ENCODE assay signal across 8 mouse cellular contexts in genomic region chr11:20631026-20631940, GRCm38 (mm10).
DNase-seq lines count a peak whose midpoint lies in the region; ATAC-seq and TF ChIP-seq lines count a peak whose summit lies in the region.

No protein-coding gene starts in this region.

- H3K27ac ChIP-seq in gastrocnemius, adult 2 months, result peak overlapping the region; percentile 100
- H3K27ac ChIP-seq in hindbrain, postnatal 0 days, result peak overlapping the region; percentile 96
- peak overlapping the region; percentile 93 for H3K27ac ChIP-seq in left cerebral cortex, adult 2 months
- H3K27ac ChIP-seq in macrophage, result peak overlapping the region; percentile 60

- no peaks in the 10 kb centered on the region for H3K36me3 ChIP-seq in hindbrain, postnatal 0 days (ENCODE audit: insufficient read depth, low read length)
- no peaks in the 10 kb centered on the region for H3K36me3 ChIP-seq in macrophage (ENCODE audit: inconsistent target)

- WGBS in hindbrain, postnatal 0 days, result 3% methylated on average over 33 of the region's 36 CpGs
- 2% methylated on average over 35 of the region's 36 CpGs for WGBS in macrophage (ENCODE audit: missing documents)

- H3K9ac ChIP-seq in hindbrain, postnatal 0 days (replicated peaks; ENCODE audit: low read length), result peak overlapping the region; percentile 87

- no peaks in the 10 kb centered on the region for H3K27me3 ChIP-seq in hindbrain, postnatal 0 days (ENCODE audit: insufficient read depth, low read length)

- intact Hi-C loops in gastrocnemius, adult 2 months (cut with DNase I), result loop anchor here (1.0 to 10.0 kb wide), 4 partner anchors 89 to 519 kb away; partner anchors contain the start of genes Actr2 and Aftph
- intact Hi-C loops in left cerebral cortex, adult 2 months (cut with DNase I), result loop anchor here (2.0 to 10.0 kb wide), 2 partner anchors 88 to 426 kb away; partner anchors contain the start of genes Rab1a and Sertad2

- no peak for TF ChIP-seq CTCF in gastrocnemius, adult 2 months (IDR thresholded peaks at IDR 0.05)
- no peak for TF ChIP-seq CTCF in hindbrain, postnatal 0 days (IDR thresholded peaks at IDR 0.05; ENCODE audit: low read depth)
- TF ChIP-seq CTCF in left cerebral cortex, adult 2 months (IDR thresholded peaks at IDR 0.05), result no peak

- peak overlapping the region; percentile 100 for H3K4me3 ChIP-seq in gastrocnemius, adult 2 months
- H3K4me3 ChIP-seq in hindbrain, postnatal 0 days (ENCODE audit: low read length), result peak overlapping the region; percentile 82
- H3K4me3 ChIP-seq in left cerebral cortex, adult 2 months, result peak overlapping the region; percentile 99
- H3K4me3 ChIP-seq in macrophage (ENCODE audit: inconsistent target), result peak overlapping the region; percentile 47

- no peaks in the 10 kb centered on the region for H3K9me3 ChIP-seq in hindbrain, postnatal 0 days (ENCODE audit: low read length)

- peak; percentile 98 to 99 for DNase-seq in adrenal gland, adult (ENCODE audit: inconsistent age in 2 of 2, low spot score in 1 of 2)
- peak; percentile 98 for DNase-seq in gastrocnemius, adult 2 months
- DNase-seq in hindbrain, postnatal 0 days (ENCODE audit: low spot score), result peak; percentile 97
- DNase-seq in left cerebral cortex, adult 2 months (ENCODE audit: extremely low spot score in 1 of 2, low spot score in 2 of 2), result peak; percentile 92 to 95
- peak; percentile 90 for DNase-seq in right cerebral cortex, postnatal 14 days
- DNase-seq in urinary bladder, postnatal 25 days (ENCODE audit: low spot score), result peak; percentile 91

- peak; percentile 70 for ATAC-seq in common myeloid progenitor, adult 5-6 weeks (replicated peaks; ENCODE audit: low read depth, poor library complexity, severe bottlenecking)
- peak; percentile 93; the same call in 1 of the 2 replicates for ATAC-seq in hindbrain, postnatal 0 days

- peaks cover 37% of the 10 kb centered on the region for H3K79me2 ChIP-seq in macrophage (ENCODE audit: inconsistent target)

- peaks cover 4% of the 10 kb centered on the region; the same call in 1 of the 2 replicates for H3K4me1 ChIP-seq in hindbrain, postnatal 0 days (ENCODE audit: insufficient read depth, low read length)

- peak overlapping the region; percentile 81 for H3K4me2 ChIP-seq in hindbrain, postnatal 0 days (ENCODE audit: low read depth, low read length)

Comparison
In these comparisons a context has a peak if more than half of its experiments do, and no peak if none do; other contexts are left out.
1. Peak in every context shown above with its lines: DNase-seq, ATAC-seq, H3K4me3 ChIP-seq and H3K27ac ChIP-seq.
2. H3K4me3 ChIP-seq: peak in every context shown above with its lines; median percentile 100 in gastrocnemius, adult 2 months; 99 in left cerebral cortex, adult 2 months; 82 in hindbrain, postnatal 0 days; 47 in macrophage.